Mouse (Mus musculus) midbrain, embryonic 12.5 days (tissue): ENCODE results near the gene Gm49366. TPM values are rescaled to one million over a fixed set of nuclear protein-coding genes. Genes with fewer than 3 reads are reported as not detected.
"Not testable (repeated sequence)": the region's sequence is repeated elsewhere in the genome, so short reads cannot be mapped to it uniquely, and the experiment has no call there.

Experiments used
- ATAC-seq: fragments of 200-750 bp; cut with Nextera tagmentation; 2 replicates; pipeline ENCODE4 v1.8.0; 2017; ENCODE audit warnings: low read depth, moderate TSS enrichment, moderate library complexity; ENCODE audit not compliant: low FRiP score
- H3K27ac ChIP-seq: fragments of 300-500 bp; sonication (generic); replicated peaks from 2 replicates; pipeline ENCODE4 v1.5.1; 2016; ENCODE audit warnings: mild to moderate bottlenecking
- H3K27me3 ChIP-seq: fragments of 300-500 bp; sonication (generic); 2 replicates; pipeline ENCODE4 v1.6.1; 2016; ENCODE audit warnings: mild to moderate bottlenecking
- H3K36me3 ChIP-seq: fragments of 300-500 bp; sonication (generic); 2 replicates; pipeline ENCODE4 v1.6.1; 2016
- H3K4me1 ChIP-seq: fragments of 300-500 bp; sonication (generic); 2 replicates; pipeline ENCODE4 v1.6.1; 2016
- H3K4me2 ChIP-seq: fragments of 300-500 bp; sonication (generic); replicated peaks from 2 replicates; pipeline ENCODE4 v1.6.1; 2016; ENCODE audit warnings: mild to moderate bottlenecking, moderate library complexity
- H3K4me3 ChIP-seq: fragments of 300-500 bp; sonication (generic); 2 replicates; pipeline ENCODE4 v1.5.1; 2016; ENCODE audit warnings: mild to moderate bottlenecking
- H3K9ac ChIP-seq: fragments of 300-500 bp; sonication (generic); replicated peaks from 2 replicates; pipeline ENCODE4 v1.6.1; 2016; ENCODE audit warnings: mild to moderate bottlenecking, moderate library complexity
- H3K9me3 ChIP-seq: fragments of 300-500 bp; sonication (generic); 2 replicates; pipeline ENCODE4 v1.6.1; 2016; ENCODE audit warnings: mild to moderate bottlenecking
- WGBS: fragments of 180-500 bp; shearing (Covaris S2); methylation state at CpG from one replicate; pipeline ENCODE4 v1.1.7; 2016; 5-methylcytosine and 5-hydroxymethylcytosine counted together
- polyA plus RNA-seq: library from polyadenylated mRNA; unstranded; fragments of >200 nt; fragmentation: Nextera tagmentation; extraction: Ambion mirVana; gene quantifications from 2 replicates; pipeline ENCODE4 v1.2.1, GENCODE M21; 2016

Gm49366 gene
- polyA plus RNA-seq, 1 experiment from 2014 or later, result not detected

DNA sequence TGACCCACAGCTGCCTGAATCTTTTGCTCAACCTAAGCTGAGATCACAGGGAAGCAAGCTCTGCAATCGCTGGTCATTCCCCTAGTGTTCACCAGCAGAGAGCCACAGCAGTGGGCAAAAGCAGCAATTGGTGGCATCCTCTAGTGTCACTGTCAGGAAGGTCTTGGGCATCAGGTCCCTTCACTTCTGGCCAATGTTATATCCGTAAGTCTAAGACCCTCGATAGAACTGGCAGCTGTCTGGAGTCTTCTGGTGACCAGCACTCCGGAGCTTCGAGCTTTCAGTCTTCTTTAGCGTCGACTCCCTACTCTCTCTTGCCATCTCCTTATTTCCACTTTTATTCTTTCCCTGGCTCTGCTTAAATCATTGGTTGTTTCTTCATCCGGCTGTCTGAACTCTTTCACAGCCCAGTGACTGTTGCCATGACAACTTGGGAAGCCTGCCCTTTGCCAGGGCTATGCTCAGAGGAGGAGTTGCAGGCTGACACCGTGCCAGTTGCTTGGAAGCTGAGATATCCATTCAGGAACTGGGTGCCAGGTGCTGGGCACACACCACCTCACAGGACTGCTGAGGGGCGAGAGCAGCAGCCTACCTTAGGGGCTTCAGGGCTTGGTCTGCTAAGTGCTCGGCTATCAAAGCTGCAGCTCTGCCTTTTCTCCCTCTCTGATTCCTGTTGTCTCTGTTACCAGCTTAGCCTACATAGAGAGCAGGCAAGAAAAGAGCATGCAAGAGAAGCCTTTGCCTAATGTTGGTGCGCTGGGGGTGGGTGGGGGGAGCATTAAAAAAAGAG, 27.3 kb upstream of the Gm49366 start:
- no peak overlapping the region for H3K9ac ChIP-seq
- H3K36me3 ChIP-seq, result no peaks in the 10 kb centered on the region
- peak overlapping the region; percentile 55 for H3K4me2 ChIP-seq
- no peaks in the 10 kb centered on the region for H3K27me3 ChIP-seq
- H3K27ac ChIP-seq, result peak overlapping the region; percentile 39; the same call in 1 of the 2 replicates
- ATAC-seq, result peak; percentile 71
- WGBS, result 24% methylated on average over 12 of the region's 12 CpGs
- 0 out of 2 replicates have a peak overlapping the region, but pooled peaks have one; percentile 2 for H3K4me3 ChIP-seq
- H3K4me1 ChIP-seq, result peaks cover 28% of the 10 kb centered on the region
- H3K9me3 ChIP-seq, result no peaks in the 10 kb centered on the region

DNA sequence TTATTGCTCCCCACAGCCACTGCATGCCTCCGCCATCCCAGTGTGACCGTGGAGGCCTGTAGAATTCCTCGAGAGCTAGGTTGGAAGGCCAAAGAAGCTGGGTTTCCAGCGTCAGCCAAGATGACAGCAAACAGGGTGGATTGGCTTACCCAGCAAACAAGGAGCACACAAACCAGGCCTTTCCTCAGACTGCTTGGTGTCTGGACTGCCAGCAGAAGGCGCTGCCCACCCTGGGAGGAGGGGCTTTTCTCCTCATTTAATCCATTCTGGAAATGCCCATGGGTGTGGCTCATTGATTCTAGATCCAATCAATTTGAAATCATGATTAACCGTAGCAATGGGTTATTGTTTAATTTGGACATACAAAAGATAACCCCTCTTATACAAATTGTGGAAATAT, 25.6 kb upstream of the Gm49366 start:
- Histone ChIP-seq H3K9me3 (no peaks in the 10 kb centered on the region), H3K4me2 (no peak overlapping the region), H3K27me3 (no peaks in the 10 kb centered on the region), H3K36me3 (no peaks in the 10 kb centered on the region), H3K4me1 (peaks cover 28% of the 10 kb centered on the region), H3K27ac (no peak overlapping the region), H3K4me3 (no peak overlapping the region), H3K9ac (no peak overlapping the region)
- 61% methylated on average over 6 of the region's 6 CpGs for WGBS
- no peak for ATAC-seq

DNA sequence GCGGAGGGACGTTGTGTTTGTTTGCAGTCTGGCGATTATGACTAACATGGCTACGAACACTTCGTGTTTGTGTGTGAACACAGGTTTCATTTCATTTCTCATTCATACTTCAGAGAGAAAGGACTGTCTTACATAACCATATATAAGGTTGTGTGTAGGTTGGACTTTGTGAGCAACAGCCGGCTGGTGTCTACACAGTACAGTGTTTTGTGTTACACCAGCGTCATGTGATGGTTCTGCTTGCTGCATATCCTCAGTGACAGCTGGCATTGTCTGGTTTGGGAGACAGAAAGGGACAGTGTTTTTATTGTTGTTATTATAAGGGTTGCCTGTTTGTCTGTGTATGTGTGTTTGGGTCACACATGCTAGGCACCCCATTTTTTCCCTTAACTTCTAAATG, 25.0 kb upstream of the Gm49366 start:
- H3K4me2 ChIP-seq, result no peak overlapping the region
- H3K4me3 ChIP-seq, result no peak overlapping the region
- no peaks in the 10 kb centered on the region for H3K27me3 ChIP-seq
- ATAC-seq, result no peak
- no peaks in the 10 kb centered on the region for H3K36me3 ChIP-seq
- 96% methylated on average over 7 of the region's 7 CpGs for WGBS
- no peak overlapping the region for H3K9ac ChIP-seq
- peaks cover 23% of the 10 kb centered on the region for H3K4me1 ChIP-seq
- H3K27ac ChIP-seq, result no peak overlapping the region
- H3K9me3 ChIP-seq, result no peaks in the 10 kb centered on the region

DNA sequence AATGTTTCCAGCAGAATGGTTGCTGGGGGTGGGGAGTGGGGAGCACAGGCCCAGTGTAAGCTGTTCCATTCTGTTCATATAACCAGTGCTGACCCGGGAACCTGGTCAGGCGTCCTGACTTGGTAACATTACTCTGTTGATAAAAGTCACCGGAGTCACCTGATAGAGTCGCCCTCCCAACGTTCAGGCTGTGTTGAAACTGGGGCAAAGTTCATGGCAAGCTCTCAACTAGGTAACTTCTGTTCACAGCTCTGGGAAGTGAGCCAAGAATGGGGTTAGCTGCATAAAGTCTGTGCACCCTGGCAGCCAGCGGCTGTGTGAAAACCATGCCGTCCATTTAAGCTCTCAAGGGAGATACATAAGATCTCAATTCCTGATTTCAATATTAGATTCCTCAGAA, 18.2 kb upstream of the Gm49366 start:
- not testable (repeated sequence) for ATAC-seq, H3K27ac ChIP-seq, H3K4me1 ChIP-seq, H3K9me3 ChIP-seq, H3K27me3 ChIP-seq, H3K9ac ChIP-seq, H3K4me2 ChIP-seq, H3K4me3 ChIP-seq, H3K36me3 ChIP-seq
- 77% methylated on average over 7 of the region's 7 CpGs for WGBS

DNA sequence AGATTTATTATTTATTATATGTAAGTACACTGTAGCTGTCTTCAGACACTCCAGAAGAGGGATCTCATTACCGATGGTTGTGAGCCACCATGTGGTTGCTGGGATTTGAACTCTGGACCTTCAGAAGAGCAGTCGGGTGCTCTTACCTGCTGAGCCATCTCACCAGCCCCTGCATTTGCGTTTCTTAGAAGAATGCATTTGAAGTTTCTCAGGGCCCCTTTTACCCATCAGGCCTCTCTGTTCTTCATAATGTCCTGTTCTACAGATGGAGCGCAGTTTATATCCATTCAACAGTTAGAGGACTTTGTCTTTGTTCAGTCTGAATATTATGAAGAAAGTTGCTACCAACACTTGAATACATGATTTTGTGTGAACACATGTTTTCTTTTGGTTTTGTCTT, 16.5 kb upstream of the Gm49366 start:
- not testable (repeated sequence) for H3K9me3 ChIP-seq, H3K4me1 ChIP-seq, ATAC-seq, H3K36me3 ChIP-seq, H3K27me3 ChIP-seq, H3K4me3 ChIP-seq, H3K27ac ChIP-seq, H3K9ac ChIP-seq, H3K4me2 ChIP-seq
- WGBS, result 98% methylated on average over 4 of the region's 4 CpGs

DNA sequence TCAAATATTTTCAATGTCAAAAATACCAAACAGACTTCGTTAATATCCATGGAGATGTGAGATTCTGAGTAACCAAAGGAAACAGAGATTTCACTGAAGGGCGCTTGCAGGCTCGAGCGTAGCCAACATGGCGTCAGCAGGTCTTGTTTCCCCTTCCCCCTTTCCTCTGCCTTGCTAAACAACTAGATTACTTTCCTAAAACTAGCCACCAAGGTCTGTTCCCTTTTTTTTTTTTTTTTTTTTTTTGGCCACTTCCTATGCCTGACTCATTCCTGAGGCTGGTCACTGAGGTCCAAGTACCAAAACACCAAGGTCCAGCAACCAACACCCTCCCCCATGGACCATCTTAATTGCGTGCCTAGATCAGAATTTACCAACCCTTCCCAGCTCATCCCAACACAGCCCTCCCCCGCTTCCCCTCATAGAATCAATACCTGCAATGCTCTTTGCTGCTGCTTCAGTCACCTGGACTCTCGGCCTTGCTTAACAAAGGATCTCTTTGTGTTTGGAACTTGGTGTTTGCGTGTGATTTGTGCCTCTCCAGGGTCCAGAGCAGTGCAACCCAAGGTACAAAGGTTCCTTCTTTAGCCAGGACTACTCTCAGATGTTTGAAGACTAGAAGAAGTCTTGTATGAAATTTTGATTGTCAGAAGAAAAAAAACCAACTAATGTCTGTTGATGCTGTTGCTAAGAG, 15.5 kb upstream of the Gm49366 start:
- Histone ChIP-seq H3K27ac (no peak overlapping the region), H3K4me3 (no peak overlapping the region), H3K9me3 (no peaks in the 10 kb centered on the region), H3K4me2 (no peak overlapping the region), H3K27me3 (no peaks in the 10 kb centered on the region), H3K9ac (no peak overlapping the region), H3K36me3 (no peaks in the 10 kb centered on the region), H3K4me1 (no peaks in the 10 kb centered on the region)
- no peak for ATAC-seq
- 83% methylated on average over 9 of the region's 9 CpGs for WGBS

DNA sequence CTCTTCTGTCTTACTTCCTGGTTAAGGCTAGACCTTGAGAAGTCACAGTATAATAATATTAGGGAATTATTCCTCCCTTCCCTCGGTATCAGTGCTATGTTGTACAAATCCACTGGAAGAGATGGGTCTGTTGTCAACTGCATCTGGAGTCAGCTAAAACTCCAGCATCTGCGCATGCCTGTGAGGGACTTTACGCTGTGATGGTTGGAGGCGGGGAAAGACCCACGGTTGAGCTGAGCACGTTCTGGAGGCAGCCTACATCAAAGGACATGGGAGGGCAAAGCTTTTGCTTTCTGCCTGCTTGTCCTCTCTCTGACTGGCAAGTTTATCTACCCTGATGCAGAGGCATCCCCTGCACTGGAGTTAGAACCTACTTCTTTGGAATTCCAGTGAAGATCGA, 12.8 kb upstream of the Gm49366 start:
- Histone ChIP-seq H3K27me3 (no peaks in the 10 kb centered on the region), H3K9me3 (no peaks in the 10 kb centered on the region), H3K27ac (no peak overlapping the region), H3K4me1 (no peaks in the 10 kb centered on the region), H3K9ac (no peak overlapping the region), H3K4me2 (no peak overlapping the region), H3K4me3 (no peak overlapping the region), H3K36me3 (no peaks in the 10 kb centered on the region)
- ATAC-seq, result no peak
- WGBS, result 82% methylated on average over 7 of the region's 7 CpGs

DNA sequence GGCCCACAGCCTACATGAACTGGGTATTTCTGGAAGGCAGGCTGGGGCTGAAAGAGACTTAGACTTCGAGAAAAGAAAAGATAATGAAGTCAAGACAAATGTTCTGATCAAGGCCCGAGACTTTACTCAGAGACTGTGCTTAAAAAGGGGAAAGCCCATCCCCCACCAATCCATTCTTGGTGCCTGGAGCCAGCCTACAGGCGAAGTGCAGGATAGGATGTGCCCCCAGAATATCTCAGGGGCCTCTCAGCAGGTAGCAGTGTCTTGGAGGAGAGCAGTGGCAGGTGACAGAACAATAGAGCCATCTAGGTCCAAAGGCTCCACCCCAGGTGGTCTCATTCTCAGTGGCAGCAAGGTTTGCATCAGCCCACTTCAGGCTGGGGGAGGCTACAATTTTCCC, 10.4 kb upstream of the Gm49366 start:
- not testable (repeated sequence) for H3K9me3 ChIP-seq, ATAC-seq, H3K27me3 ChIP-seq, H3K9ac ChIP-seq, H3K4me1 ChIP-seq, H3K4me2 ChIP-seq, H3K4me3 ChIP-seq, H3K36me3 ChIP-seq, H3K27ac ChIP-seq
- WGBS, result 43% methylated on average over 3 of the region's 3 CpGs

DNA sequence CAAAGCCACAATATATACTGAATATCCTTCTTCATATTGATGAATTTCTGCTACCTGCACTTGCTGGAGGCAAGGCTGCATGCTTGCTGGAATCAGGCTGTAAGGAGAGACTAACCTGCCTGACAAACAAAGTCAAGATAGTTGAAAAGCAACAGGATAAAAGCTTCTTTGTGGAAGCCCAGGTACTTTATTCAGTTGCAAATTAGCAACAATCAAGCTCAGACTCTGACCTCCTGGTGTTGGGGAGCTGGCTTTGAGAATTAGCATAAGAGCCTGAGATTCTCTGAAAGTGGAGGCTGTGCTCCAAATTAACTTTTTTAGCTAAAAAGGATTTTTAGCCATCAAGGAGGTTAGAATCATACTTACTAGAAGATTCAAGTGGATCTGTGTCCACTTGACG, 9.7 kb upstream of the Gm49366 start:
- H3K9ac ChIP-seq, H3K36me3 ChIP-seq, H3K27ac ChIP-seq, H3K27me3 ChIP-seq, H3K4me3 ChIP-seq, ATAC-seq, H3K4me1 ChIP-seq, H3K4me2 ChIP-seq, H3K9me3 ChIP-seq: not testable (repeated sequence)
- 80% methylated on average over 1 of the region's 1 CpGs for WGBS

DNA sequence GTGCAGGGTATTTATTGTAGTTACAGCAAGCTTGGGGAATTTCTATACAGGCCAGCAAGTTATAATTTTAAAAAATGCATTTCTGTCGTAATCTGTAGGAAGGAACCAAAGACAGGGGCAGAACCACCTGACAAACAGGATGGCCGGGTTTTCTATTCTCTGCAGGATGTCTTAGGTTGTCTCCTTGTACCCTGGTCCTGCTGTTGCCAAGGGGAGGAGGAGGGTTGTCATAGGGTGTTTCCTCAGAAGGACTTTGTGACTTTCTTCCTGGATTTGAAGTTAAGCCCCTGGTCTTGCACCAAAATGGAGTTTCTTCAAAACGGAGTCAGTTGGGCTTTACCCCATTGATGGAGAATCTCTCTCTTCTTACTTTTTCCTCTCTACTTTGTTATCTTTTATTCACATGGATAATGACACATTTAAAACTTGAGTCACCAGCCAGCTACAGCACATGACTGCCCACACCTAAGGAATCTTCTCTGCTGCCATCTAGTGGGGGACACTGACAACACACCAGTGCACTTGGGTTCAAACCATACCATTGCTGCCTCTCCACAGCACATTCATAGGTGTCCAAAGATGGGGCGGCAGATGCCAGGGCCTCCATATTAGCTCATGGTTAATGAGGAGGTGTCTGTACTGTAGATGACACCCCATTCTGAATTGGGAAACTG, 7.9 kb upstream of the Gm49366 start:
- no peaks in the 10 kb centered on the region for H3K4me1 ChIP-seq
- H3K4me3 ChIP-seq, result no peak overlapping the region
- no peak overlapping the region for H3K9ac ChIP-seq
- 69% methylated on average over 4 of the region's 4 CpGs for WGBS
- no peaks in the 10 kb centered on the region for H3K27me3 ChIP-seq
- H3K36me3 ChIP-seq, result no peaks in the 10 kb centered on the region
- H3K27ac ChIP-seq, result no peak overlapping the region
- H3K9me3 ChIP-seq, result no peaks in the 10 kb centered on the region
- no peak overlapping the region for H3K4me2 ChIP-seq
- no peak for ATAC-seq

DNA sequence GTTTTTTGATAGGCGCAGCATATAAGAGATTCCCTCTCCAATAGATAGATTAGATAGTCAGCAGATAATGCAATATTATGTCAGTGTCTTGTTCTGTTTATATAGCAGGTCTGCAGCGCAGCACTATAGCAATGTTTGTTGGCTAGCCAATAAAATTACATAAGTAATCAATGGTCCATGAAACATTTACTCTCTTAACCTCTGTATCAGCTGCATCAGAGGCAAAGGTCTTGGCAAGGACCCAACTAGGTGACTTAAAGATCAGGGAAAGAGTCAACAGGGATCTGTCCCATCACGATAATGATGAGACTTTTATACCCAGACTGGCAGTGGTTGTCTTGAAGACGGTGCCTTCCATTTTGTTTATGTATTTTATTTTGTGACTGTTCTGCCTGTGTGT, 5.9 kb upstream of the Gm49366 start:
- Histone ChIP-seq H3K9ac (no peak overlapping the region), H3K36me3 (no peaks in the 10 kb centered on the region), H3K4me2 (no peak overlapping the region), H3K27me3 (peaks cover 9% of the 10 kb centered on the region), H3K9me3 (no peaks in the 10 kb centered on the region), H3K27ac (no peak overlapping the region), H3K4me1 (no peaks in the 10 kb centered on the region), H3K4me3 (no peak overlapping the region)
- WGBS, result 91% methylated on average over 4 of the region's 4 CpGs
- ATAC-seq, result no peak

DNA sequence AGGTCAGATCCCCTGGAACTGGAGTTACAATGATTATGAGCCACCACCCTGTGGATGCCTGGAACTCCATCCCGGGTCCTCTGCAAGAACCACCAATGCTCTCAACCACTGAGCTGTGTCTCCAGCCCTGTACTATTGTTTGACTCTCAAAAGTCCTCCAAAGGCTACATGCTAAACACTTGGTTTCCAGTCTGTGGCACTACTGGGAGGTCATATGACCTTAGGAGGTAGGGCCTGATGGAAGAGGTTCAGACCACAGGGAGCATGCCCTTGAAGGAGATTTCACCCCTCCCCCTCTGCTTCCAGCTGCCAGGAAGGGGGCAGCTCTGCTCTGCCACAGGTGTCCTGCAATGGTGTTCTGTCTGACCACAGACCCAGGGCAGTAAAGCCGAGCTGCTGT, 5.4 kb upstream of the Gm49366 start:
- H3K36me3 ChIP-seq, H3K4me2 ChIP-seq, H3K4me3 ChIP-seq, H3K9ac ChIP-seq, ATAC-seq, H3K4me1 ChIP-seq, H3K9me3 ChIP-seq, H3K27ac ChIP-seq: not testable (repeated sequence)
- H3K27me3 ChIP-seq, result peaks cover 11% of the 10 kb centered on the region
- 85% methylated on average over 2 of the region's 2 CpGs for WGBS
